Mouse (Mus musculus) limb, embryonic 11.5 days (tissue): ENCODE measurements around the gene Zfp850. TPM values are rescaled to one million over a fixed set of nuclear protein-coding genes. Genes with fewer than 3 reads are reported as not detected.
A peak's percentile ranks its signal among the peaks of the same experiment; 100 is the strongest.
"Not testable (repeated sequence)": the region's sequence is repeated elsewhere in the genome, so short reads cannot be mapped to it uniquely, and the experiment has no call there.

Experiments
- ATAC-seq: fragments of 200-750 bp; cut with Nextera tagmentation; 2 replicates; pipeline ENCODE4 v1.8.0; 2017; ENCODE audit warnings: low read depth; ENCODE audit not compliant: insufficient number of reproducible peaks, low FRiP score, low TSS enrichment
- DNase-seq: peaks from one replicate; pipeline ENCODE4 v3.0.0-alpha.2; 2015; ENCODE audit warnings: low spot score
- H3K27ac ChIP-seq: fragments of 300-500 bp; sonication (generic); replicated peaks from 2 replicates; pipeline ENCODE4 v1.5.1; 2014; ENCODE audit warnings: low read depth, mild to moderate bottlenecking, low read length
- H3K27me3 ChIP-seq: fragments of 300-500 bp; sonication (generic); 2 replicates; pipeline ENCODE4 v1.6.1; 2014; ENCODE audit warnings: mild to moderate bottlenecking, low read length, mixed read lengths; ENCODE audit not compliant: control insufficient read depth, insufficient read depth
- H3K36me3 ChIP-seq: fragments of 300-500 bp; sonication (generic); 2 replicates; pipeline ENCODE4 v1.6.1; 2014; ENCODE audit warnings: mild to moderate bottlenecking, low read length, moderate library complexity, mixed read lengths; ENCODE audit not compliant: control insufficient read depth, insufficient read depth
- H3K4me1 ChIP-seq: fragments of 300-500 bp; sonication (generic); 2 replicates; pipeline ENCODE4 v1.6.1; 2014; ENCODE audit warnings: low read length, mixed read lengths; ENCODE audit not compliant: control insufficient read depth, insufficient read depth
- H3K4me2 ChIP-seq: fragments of 300-500 bp; sonication (generic); 2 replicates; pipeline ENCODE4 v1.6.1; 2014; ENCODE audit warnings: low read depth, mild to moderate bottlenecking, moderate library complexity; ENCODE audit not compliant: severe bottlenecking
- H3K4me3 ChIP-seq: fragments of 300-500 bp; sonication (generic); 2 replicates; pipeline ENCODE4 v1.5.1; 2014; ENCODE audit warnings: low read depth, low read length
- H3K9ac ChIP-seq: fragments of 300-500 bp; sonication (generic); 2 replicates; pipeline ENCODE4 v1.6.1; 2014; ENCODE audit warnings: mild to moderate bottlenecking, low read length
- H3K9me3 ChIP-seq: fragments of 300-500 bp; sonication (generic); 2 replicates; pipeline ENCODE4 v1.6.1; 2016; ENCODE audit warnings: low read length; ENCODE audit not compliant: control insufficient read depth
- WGBS: fragments of 180-500 bp; shearing (Covaris S2); extraction: QIAGEN DNeasy Blood & Tissue Kit; methylation state at CpG from one replicate; pipeline ENCODE4 v1.1.7; 2014; 5-methylcytosine and 5-hydroxymethylcytosine counted together
- polyA plus RNA-seq: library from polyadenylated mRNA; unstranded; fragments of >200 nt; fragmentation: Nextera tagmentation; extraction: Ambion mirVana; gene quantifications from 2 replicates; pipeline ENCODE4 v1.2.1, GENCODE M21; 2014

Zfp850 gene
- polyA plus RNA-seq, 1 experiment from 2014 or later: 8.6 TPM

- DNase-seq (no peak), ATAC-seq (no peak)
- H3K27ac ChIP-seq: no peak overlapping the region
- no peaks in the 10 kb centered on the region for H3K9me3 ChIP-seq
- 98% methylated on average over 3 of the region's 3 CpGs for WGBS
- H3K9ac ChIP-seq: no peak overlapping the region
- H3K27me3 ChIP-seq: no peaks in the 10 kb centered on the region
- H3K4me3 ChIP-seq: no peak overlapping the region
- H3K4me2 ChIP-seq: no peak overlapping the region
- no peaks in the 10 kb centered on the region for H3K4me1 ChIP-seq
- H3K36me3 ChIP-seq: peaks cover 2% of the 10 kb centered on the region; the same call in 1 of the 2 replicates
These were observed 3.6 kb downstream of the Zfp850 start for GRCm38 (mm10) chr7:28010271-28010670.

GRCm38 (mm10) chr7:27982197-27982596, 31.7 kb downstream of the Zfp850 start:
- no peak overlapping the region for H3K4me2 ChIP-seq
- WGBS: 70% methylated on average over 2 of the region's 2 CpGs
- H3K4me1 ChIP-seq: no peaks in the 10 kb centered on the region
- H3K36me3 ChIP-seq: peaks cover 3% of the 10 kb centered on the region
- H3K4me3 ChIP-seq: no peak overlapping the region
- peaks cover 19% of the 10 kb centered on the region; the same call in 1 of the 2 replicates for H3K9me3 ChIP-seq
- ATAC-seq (no peak), DNase-seq (no peak)
- H3K9ac ChIP-seq: no peak overlapping the region
- no peaks in the 10 kb centered on the region for H3K27me3 ChIP-seq
- H3K27ac ChIP-seq: no peak overlapping the region

DNA sequence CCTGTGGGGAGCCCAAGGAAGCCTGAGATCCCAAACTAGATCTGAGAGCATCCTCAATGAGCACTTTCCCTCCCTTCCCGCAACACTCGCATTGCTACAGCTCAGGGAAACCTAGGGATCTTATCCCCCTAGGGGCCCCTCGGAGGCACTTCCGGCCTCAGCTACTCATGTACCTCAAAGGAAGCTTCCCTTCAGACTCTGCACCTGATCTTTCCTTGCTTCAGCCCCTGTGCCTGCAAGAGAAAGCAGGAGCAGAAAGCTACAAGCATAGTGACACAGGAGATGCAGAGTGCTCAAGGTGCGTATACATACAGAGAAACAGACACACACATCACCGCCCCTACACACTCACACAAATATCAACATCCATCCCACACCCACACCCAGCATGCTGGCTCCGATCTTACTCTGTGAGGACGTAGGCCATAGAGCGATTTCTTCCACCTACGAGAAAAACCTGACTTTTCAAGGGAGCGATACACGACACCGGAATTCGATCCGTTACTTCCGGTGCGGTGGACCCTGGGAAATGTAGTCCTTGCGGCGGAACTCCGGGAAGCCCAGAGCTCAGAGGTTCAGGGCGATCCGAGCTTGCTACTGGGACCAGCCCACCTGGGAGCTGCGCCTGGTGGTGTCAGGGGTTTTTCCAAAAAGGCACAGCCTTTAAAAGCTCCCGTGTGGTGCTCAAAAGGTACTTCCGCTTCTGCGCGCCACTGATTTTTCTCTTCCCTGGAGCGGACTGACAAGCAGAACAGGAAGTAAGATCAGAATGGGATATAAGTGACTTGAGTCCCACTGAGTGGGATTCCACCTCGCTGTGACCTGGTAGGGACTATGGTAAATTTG, 35.0 kb downstream of the Zfp850 start, which contains the start of gene Zfp780b:
Gene Zfp780b, minus strand, starts transcription at position 489 of the 846 bp plus-strand sequence.
- under 1% methylated on average over 29 of the region's 29 CpGs for WGBS
- H3K27me3 ChIP-seq: no peaks in the 10 kb centered on the region
- peak within 1 kb of the TSS; percentile 87 for H3K9ac ChIP-seq
- no peaks in the 10 kb centered on the region for H3K36me3 ChIP-seq
- H3K4me3 ChIP-seq: peak within 1 kb of the TSS; percentile 77
- H3K4me2 ChIP-seq: peak within 1 kb of the TSS; percentile 86
- peak; percentile 90 for DNase-seq
- H3K4me1 ChIP-seq: no peaks in the 10 kb centered on the region
- ATAC-seq: peak; percentile 84
- 0 out of 2 replicates have a peak within 1 kb of the TSS, but pooled peaks have one; percentile 36 for H3K27ac ChIP-seq
- peaks cover 9% of the 10 kb centered on the region; the same call in 1 of the 2 replicates for H3K9me3 ChIP-seq

- not testable (repeated sequence) for H3K9ac ChIP-seq, ATAC-seq, DNase-seq, H3K4me1 ChIP-seq, H3K27ac ChIP-seq, H3K27me3 ChIP-seq, H3K4me3 ChIP-seq, H3K36me3 ChIP-seq, H3K4me2 ChIP-seq, H3K9me3 ChIP-seq
- WGBS: 92% methylated on average over 13 of the region's 13 CpGs
These were observed 64.5 kb downstream of the Zfp850 start for GRCm38 (mm10) chr7:27949451-27949850.

GRCm38 (mm10) chr7:27941869-27942268, 72.0 kb downstream of the Zfp850 start:
- not testable (repeated sequence) for H3K4me3 ChIP-seq, H3K4me2 ChIP-seq, H3K36me3 ChIP-seq, H3K4me1 ChIP-seq, H3K27ac ChIP-seq, H3K27me3 ChIP-seq, DNase-seq, ATAC-seq, H3K9me3 ChIP-seq, H3K9ac ChIP-seq
- 63% methylated on average over 5 of the region's 7 CpGs for WGBS

Other genes with a start within 250 kb of the Zfp850 start
- 2.5 and 2.7 TPM in 2 replicates for gene Zfp626, start 206.9 kb downstream of the Zfp850 start, polyA plus RNA-seq
- 10.1 and 12.0 TPM in 2 replicates for gene Zfp59, start 175.5 kb downstream of the Zfp850 start, polyA plus RNA-seq
- 3.6 and 4.4 TPM in 2 replicates for gene Zfp607a, start 156.6 kb downstream of the Zfp850 start, polyA plus RNA-seq
- gene Zfp974, start 84.7 kb downstream of the Zfp850 start, polyA plus RNA-seq: 9.7 and 10.0 TPM in 2 replicates
- 20.2 and 20.4 TPM in 2 replicates for gene Zfp780b, start 34.9 kb downstream of the Zfp850 start, polyA plus RNA-seq
- 411 and 438 TPM in 2 replicates for gene Psmc4, start 36.0 kb upstream of the Zfp850 start, polyA plus RNA-seq
- 0.40 and 0.41 TPM in 2 replicates for gene Fcgbp, start 57.1 kb upstream of the Zfp850 start, polyA plus RNA-seq
- gene 9530053A07Rik, start 115.4 kb upstream of the Zfp850 start, polyA plus RNA-seq: 0.01 and 0.06 TPM in 2 replicates
- gene Fbl, start 155.6 kb upstream of the Zfp850 start, polyA plus RNA-seq: 55.7 and 56.1 TPM in 2 replicates
- 19.2 and 20.1 TPM in 2 replicates for gene Dyrk1b, start 165.4 kb upstream of the Zfp850 start, polyA plus RNA-seq